Mouse (Mus musculus) neural tube, embryonic 11.5 days (tissue): ENCODE measurements around the gene Camta1. TPM values are rescaled to one million over a fixed set of nuclear protein-coding genes. Genes with fewer than 3 reads are reported as not detected.
A peak's percentile ranks its signal among the peaks of the same experiment; 100 is the strongest.

Source experiments
- ATAC-seq: fragments of 200-750 bp; cut with Nextera tagmentation; 2 replicates; pipeline ENCODE4 v1.8.0; 2017; ENCODE audit warnings: moderate number of reproducible peaks, mild to moderate bottlenecking, moderate TSS enrichment, moderate library complexity; ENCODE audit not compliant: insufficient read depth, low FRiP score, low TSS enrichment
- DNase-seq: peaks from one replicate; pipeline ENCODE4 v3.0.0-alpha.2; 2015; ENCODE audit warnings: low spot score
- H3K27ac ChIP-seq: fragments of 300-500 bp; sonication (generic); 2 replicates; pipeline ENCODE4 v1.5.1; 2014; ENCODE audit warnings: low read depth, mild to moderate bottlenecking, low read length
- H3K27me3 ChIP-seq: fragments of 300-500 bp; sonication (generic); 2 replicates; pipeline ENCODE4 v1.6.1; 2014; ENCODE audit warnings: mild to moderate bottlenecking, low read length, mixed read lengths; ENCODE audit not compliant: control insufficient read depth, insufficient read depth
- H3K36me3 ChIP-seq: fragments of 300-500 bp; sonication (generic); 2 replicates; pipeline ENCODE4 v1.6.1; 2014; ENCODE audit warnings: mild to moderate bottlenecking, low read length, moderate library complexity, mixed read lengths; ENCODE audit not compliant: control insufficient read depth, insufficient read depth
- H3K4me1 ChIP-seq: fragments of 300-500 bp; sonication (generic); 2 replicates; pipeline ENCODE4 v1.6.1; 2014; ENCODE audit warnings: low read length, mixed read lengths; ENCODE audit not compliant: control insufficient read depth, insufficient read depth
- H3K4me2 ChIP-seq: fragments of 300-500 bp; sonication (generic); 2 replicates; pipeline ENCODE4 v1.6.1; 2014; ENCODE audit warnings: low read depth, mild to moderate bottlenecking, moderate library complexity
- H3K4me3 ChIP-seq: fragments of 300-500 bp; sonication (generic); 2 replicates; pipeline ENCODE4 v1.5.1; 2014; ENCODE audit warnings: low read depth, low read length
- H3K9ac ChIP-seq: fragments of 300-500 bp; sonication (generic); 2 replicates; pipeline ENCODE4 v1.6.1; 2014; ENCODE audit warnings: mild to moderate bottlenecking, low read length
- H3K9me3 ChIP-seq: fragments of 300-500 bp; sonication (generic); 2 replicates; pipeline ENCODE4 v1.6.1; 2016; ENCODE audit warnings: low read length; ENCODE audit not compliant: control insufficient read depth
- WGBS: fragments of 180-500 bp; shearing (Covaris S2); extraction: QIAGEN DNeasy Blood & Tissue Kit; methylation state at CpG from one replicate; pipeline ENCODE4 v1.1.7; 2014; 5-methylcytosine and 5-hydroxymethylcytosine counted together
- polyA plus RNA-seq: library from polyadenylated mRNA; unstranded; fragments of >200 nt; fragmentation: Nextera tagmentation; extraction: Ambion mirVana; gene quantifications from 2 replicates; pipeline ENCODE4 v1.2.1, GENCODE M21; 2014

Gene Camta1
- polyA plus RNA-seq, 1 experiment from 2014 or later, result 131 TPM

GRCm38 (mm10) chr4:151108028-151108771, 753.5 kb downstream of the Camta1 start:
- 0 out of 2 replicates have a peak, but pooled peaks cover 7% of the 10 kb centered on the region for H3K27me3 ChIP-seq
- peak overlapping the region; percentile 88 for H3K9ac ChIP-seq
- H3K4me3 ChIP-seq, result peak overlapping the region; percentile 85
- peak overlapping the region; percentile 90 for H3K27ac ChIP-seq
- peak; percentile 99 for ATAC-seq
- H3K36me3 ChIP-seq, result no peaks in the 10 kb centered on the region
- peak overlapping the region; percentile 97 for H3K4me2 ChIP-seq
- H3K4me1 ChIP-seq, result 0 out of 2 replicates have a peak, but pooled peaks cover 6% of the 10 kb centered on the region
- no peaks in the 10 kb centered on the region for H3K9me3 ChIP-seq
- DNase-seq, result peak; percentile 98
- WGBS, result under 1% methylated on average over 86 of the region's 101 CpGs

- Histone ChIP-seq H3K27ac (peak overlapping the region; percentile 90), H3K4me2 (peak overlapping the region; percentile 97), H3K4me1 (0 out of 2 replicates have a peak, but pooled peaks cover 6% of the 10 kb centered on the region), H3K9ac (peak overlapping the region; percentile 88), H3K36me3 (no peaks in the 10 kb centered on the region), H3K27me3 (0 out of 2 replicates have a peak, but pooled peaks cover 7% of the 10 kb centered on the region), H3K9me3 (no peaks in the 10 kb centered on the region), H3K4me3 (peak overlapping the region; percentile 85)
- ATAC-seq (peak; percentile 10; the same call in 1 of the 2 replicates), DNase-seq (peak; percentile 70)
- WGBS, result 4% methylated on average over 51 of the region's 60 CpGs
Observed at GRCm38 (mm10) chr4:151107131-151108001, 754.3 kb downstream of the Camta1 start.

GRCm38 (mm10) chr4:151106468-151106867, 755.2 kb downstream of the Camta1 start:
- H3K36me3 ChIP-seq, result no peaks in the 10 kb centered on the region
- H3K27me3 ChIP-seq, result 0 out of 2 replicates have a peak, but pooled peaks cover 7% of the 10 kb centered on the region
- ATAC-seq, result no peak
- H3K27ac ChIP-seq, result no peak overlapping the region
- H3K4me3 ChIP-seq, result peak overlapping the region; percentile 85
- WGBS, result 42% methylated on average over 10 of the region's 10 CpGs
- peak overlapping the region; percentile 88 for H3K9ac ChIP-seq
- no peaks in the 10 kb centered on the region for H3K9me3 ChIP-seq
- H3K4me2 ChIP-seq, result peak overlapping the region; percentile 97
- no peak for DNase-seq
- H3K4me1 ChIP-seq, result 0 out of 2 replicates have a peak, but pooled peaks cover 6% of the 10 kb centered on the region

DNA sequence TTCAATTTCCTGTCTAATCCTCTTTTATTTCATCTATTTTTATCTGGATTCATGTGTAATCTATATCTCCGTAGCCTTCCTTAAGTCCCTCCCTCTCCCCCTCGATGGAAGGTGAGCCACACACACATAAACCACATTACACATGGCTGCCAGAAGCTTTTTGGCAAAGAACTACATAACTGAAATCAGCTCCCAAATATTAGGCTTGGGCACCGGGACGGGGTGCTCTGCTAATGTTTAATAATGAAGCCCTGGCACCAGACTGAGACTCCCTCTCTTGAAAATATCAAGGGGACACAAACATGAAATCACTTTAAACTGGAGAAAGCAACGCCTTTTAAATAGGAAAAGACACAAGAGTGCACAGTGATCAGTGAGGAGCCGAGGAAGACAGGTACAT, 755.8 kb downstream of the Camta1 start:
- Histone ChIP-seq H3K4me1 (0 out of 2 replicates have a peak, but pooled peaks cover 6% of the 10 kb centered on the region), H3K9me3 (no peaks in the 10 kb centered on the region), H3K9ac (no peak overlapping the region), H3K4me2 (peak overlapping the region; percentile 97; the same call in 1 of the 2 replicates), H3K27ac (no peak overlapping the region), H3K36me3 (no peaks in the 10 kb centered on the region), H3K27me3 (0 out of 2 replicates have a peak, but pooled peaks cover 7% of the 10 kb centered on the region), H3K4me3 (no peak overlapping the region)
- DNase-seq (no peak), ATAC-seq (no peak)
- WGBS, result 90% methylated on average over 6 of the region's 6 CpGs

DNA sequence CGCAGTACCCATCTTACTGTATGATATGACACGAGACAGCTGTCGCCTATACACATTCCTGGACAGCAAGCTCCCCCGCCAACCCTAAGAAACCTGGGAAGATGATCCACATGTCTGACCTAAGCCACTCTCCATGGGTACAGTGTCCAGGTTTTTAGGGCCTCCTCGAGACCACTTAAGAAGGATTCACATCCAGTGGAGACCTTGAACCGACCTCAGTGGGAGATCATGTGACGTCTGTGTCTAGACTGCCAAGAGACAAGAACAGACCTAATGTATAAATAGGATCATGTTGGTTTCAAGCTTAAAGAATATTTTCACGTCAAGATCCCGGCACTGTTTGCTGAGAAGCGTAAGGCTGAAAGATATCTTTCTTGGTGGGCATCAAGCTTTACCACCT, 757.5 kb downstream of the Camta1 start:
- H3K4me1 ChIP-seq, result 0 out of 2 replicates have a peak, but pooled peaks cover 6% of the 10 kb centered on the region
- no peak overlapping the region for H3K4me2 ChIP-seq
- no peak overlapping the region for H3K9ac ChIP-seq
- H3K9me3 ChIP-seq, result no peaks in the 10 kb centered on the region
- H3K27me3 ChIP-seq, result 0 out of 2 replicates have a peak, but pooled peaks cover 4% of the 10 kb centered on the region
- ATAC-seq (no peak), DNase-seq (no peak)
- no peak overlapping the region for H3K4me3 ChIP-seq
- 91% methylated on average over 10 of the region's 10 CpGs for WGBS
- no peak overlapping the region for H3K27ac ChIP-seq
- no peaks in the 10 kb centered on the region for H3K36me3 ChIP-seq

GRCm38 (mm10) chr4:151103646-151104045, 758.0 kb downstream of the Camta1 start:
- Histone ChIP-seq H3K27me3 (0 out of 2 replicates have a peak, but pooled peaks cover 4% of the 10 kb centered on the region), H3K9me3 (no peaks in the 10 kb centered on the region), H3K9ac (no peak overlapping the region), H3K27ac (no peak overlapping the region), H3K4me2 (no peak overlapping the region), H3K4me1 (0 out of 2 replicates have a peak, but pooled peaks cover 3% of the 10 kb centered on the region), H3K4me3 (no peak overlapping the region), H3K36me3 (no peaks in the 10 kb centered on the region)
- ATAC-seq (no peak), DNase-seq (no peak)
- 88% methylated on average over 11 of the region's 11 CpGs for WGBS

GRCm38 (mm10) chr4:151097104-151097438, 764.6 kb downstream of the Camta1 start:
- no peak overlapping the region for H3K9ac ChIP-seq

DNA sequence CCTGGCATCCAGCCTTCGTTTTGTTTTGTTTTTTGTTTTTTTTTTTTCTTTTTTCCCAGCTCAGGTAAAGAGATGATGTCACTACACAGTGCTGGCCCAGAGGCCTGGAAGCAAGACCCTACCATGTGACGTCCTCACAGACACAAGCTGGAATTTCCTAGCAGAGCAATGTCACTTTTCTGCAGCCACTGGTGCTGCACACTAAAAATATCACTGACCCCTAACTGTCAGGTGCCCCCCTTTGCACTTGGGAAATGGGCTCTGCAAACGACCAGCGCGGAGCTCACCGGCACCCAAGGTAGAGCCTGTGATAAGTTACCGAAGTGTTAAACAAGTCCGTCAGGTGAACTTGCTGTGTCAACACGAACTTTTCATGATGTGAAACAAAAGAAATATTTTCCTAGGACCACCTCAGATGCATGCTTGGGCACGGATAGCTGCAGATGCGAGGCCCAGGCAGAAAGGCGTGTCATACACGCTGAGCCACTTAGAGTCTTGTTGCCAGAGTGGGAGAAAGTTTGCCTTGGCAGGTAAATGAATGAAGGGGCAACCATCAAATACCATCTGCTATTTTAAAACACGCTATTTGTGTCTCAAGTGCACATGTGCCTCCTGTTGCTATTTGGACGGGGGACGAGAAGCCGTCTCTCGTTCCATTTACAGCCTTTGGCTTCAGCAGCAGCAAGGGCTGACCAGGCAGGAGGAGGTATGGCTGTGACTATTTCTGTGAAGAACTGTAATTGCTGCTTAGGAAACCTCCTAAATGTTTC, 765.2 kb downstream of the Camta1 start:
- H3K4me2 ChIP-seq, result no peak overlapping the region
- no peak overlapping the region for H3K4me3 ChIP-seq
- 88% methylated on average over 18 of the region's 18 CpGs for WGBS
- no peak overlapping the region for H3K27ac ChIP-seq
- H3K4me1 ChIP-seq, result no peaks in the 10 kb centered on the region; the same call in 1 of the 2 replicates
- DNase-seq, result no peak
- ATAC-seq, result no peak
- H3K9me3 ChIP-seq, result no peaks in the 10 kb centered on the region
- no peak overlapping the region for H3K9ac ChIP-seq
- no peaks in the 10 kb centered on the region for H3K36me3 ChIP-seq
- no peaks in the 10 kb centered on the region for H3K27me3 ChIP-seq

More at GRCm38 (mm10) chr4:151097104-151097438, 764.6 kb downstream of the Camta1 start:
- H3K9me3 ChIP-seq, result no peaks in the 10 kb centered on the region
- H3K4me1 ChIP-seq, result no peaks in the 10 kb centered on the region; the same call in 1 of the 2 replicates
- ATAC-seq (no peak), DNase-seq (no peak)
- no peak overlapping the region for H3K27ac ChIP-seq
- H3K4me3 ChIP-seq, result no peak overlapping the region
- H3K27me3 ChIP-seq, result no peaks in the 10 kb centered on the region
- no peaks in the 10 kb centered on the region for H3K36me3 ChIP-seq
- no peak overlapping the region for H3K4me2 ChIP-seq
- 92% methylated on average over 11 of the region's 11 CpGs for WGBS
